Mouse (Mus musculus) right cerebral cortex, postnatal 14 days (tissue): ENCODE measurements around the gene Parvb.

ENCODE experiments used
- DNase-seq: peaks from one replicate; pipeline ENCODE4 v3.0.0; 2022

Parvb gene

DNA sequence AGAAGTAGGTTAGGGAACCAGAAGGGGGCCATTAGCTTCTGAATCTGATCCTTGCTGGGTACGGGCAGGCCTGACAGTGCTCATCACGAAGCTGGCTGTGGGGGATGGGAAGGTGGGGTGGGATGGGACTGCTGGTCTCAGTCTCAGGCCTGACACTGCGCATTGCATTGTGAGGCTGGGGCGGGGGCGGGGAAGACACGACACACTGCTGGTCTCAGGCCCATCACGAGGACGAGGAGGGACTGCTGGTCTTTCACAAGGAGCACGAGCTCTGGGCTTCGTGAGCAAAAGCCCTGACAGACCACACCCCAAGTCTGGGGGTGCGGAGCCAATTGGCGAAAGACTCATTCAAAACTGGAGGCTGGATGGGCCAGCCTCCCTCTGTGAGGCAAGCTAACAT, 93.9 kb downstream of the Parvb start:
- DNase-seq, result no peak

GRCm38 (mm10) chr15:84328870-84329269, 97.0 kb downstream of the Parvb start:
- DNase-seq, result no peak

DNA sequence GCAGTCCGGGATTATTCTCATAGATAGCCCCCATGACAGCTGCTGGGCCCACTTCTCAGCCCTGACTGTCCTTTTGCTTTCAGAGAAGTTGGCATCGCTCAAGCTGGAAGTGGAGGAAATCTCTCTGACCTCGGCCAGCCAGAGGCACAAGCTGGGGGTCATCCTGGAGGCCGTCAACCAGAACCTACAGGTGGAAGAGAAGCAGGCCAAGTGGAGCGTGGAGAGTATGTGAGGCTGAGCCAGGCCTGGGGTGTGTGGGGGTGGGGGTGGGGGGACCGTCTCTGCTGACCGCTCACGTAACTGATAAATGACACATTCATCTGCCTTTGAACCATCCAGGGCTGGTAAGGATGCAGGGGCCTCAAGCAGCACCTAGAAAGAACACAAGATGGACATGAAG, 98.1 kb downstream of the Parvb start:
- no peak for DNase-seq

DNA sequence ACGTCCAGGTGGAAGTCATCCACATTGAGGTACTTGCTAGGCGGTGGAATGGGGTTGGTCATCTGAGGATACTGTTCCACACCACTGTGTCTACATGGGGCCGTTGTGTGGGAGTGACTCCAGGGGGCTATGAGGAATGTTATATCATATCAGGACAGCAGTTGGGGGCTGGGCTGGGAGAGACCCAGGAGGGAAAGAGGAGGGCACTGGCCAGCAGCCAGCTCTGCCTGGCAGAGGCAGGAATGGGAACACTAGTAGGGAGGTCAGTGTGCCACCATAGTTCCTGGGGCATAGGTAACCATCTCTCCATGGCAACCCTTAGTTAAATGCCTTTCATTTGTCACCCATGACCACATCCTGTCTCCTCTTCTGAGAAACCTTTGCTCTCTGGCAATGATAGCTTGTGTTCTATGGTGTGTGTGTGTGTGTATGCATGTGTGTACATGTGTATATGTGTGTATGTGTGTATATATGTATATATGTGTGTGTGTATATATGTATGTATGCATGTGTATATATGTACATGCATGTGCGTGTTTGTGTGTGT, 99.3 kb downstream of the Parvb start:
- DNase-seq, result no peak

GRCm38 (mm10) chr15:84336281-84336817, 104.5 kb downstream of the Parvb start:
- DNase-seq, result no peak

DNA sequence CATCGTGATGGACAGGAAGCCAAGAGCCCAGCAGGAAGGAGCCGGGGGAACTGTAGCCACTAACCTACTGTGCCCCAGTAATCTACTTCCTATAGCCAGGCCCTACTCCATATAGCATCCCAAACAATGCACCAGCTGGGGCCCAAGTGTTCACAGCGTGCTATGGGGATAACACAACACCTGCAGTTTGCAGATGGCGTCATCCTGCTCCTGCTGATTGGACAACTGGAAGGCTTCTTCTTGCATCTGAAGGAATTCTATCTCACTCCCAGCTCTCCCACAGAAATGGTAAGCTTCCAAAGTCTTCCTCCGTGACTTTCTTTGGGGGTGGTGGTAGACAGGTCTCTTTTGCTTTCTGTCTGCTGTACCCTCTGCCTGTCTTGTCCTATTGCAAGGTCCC, 105.8 kb downstream of the Parvb start:
- no peak for DNase-seq

DNA sequence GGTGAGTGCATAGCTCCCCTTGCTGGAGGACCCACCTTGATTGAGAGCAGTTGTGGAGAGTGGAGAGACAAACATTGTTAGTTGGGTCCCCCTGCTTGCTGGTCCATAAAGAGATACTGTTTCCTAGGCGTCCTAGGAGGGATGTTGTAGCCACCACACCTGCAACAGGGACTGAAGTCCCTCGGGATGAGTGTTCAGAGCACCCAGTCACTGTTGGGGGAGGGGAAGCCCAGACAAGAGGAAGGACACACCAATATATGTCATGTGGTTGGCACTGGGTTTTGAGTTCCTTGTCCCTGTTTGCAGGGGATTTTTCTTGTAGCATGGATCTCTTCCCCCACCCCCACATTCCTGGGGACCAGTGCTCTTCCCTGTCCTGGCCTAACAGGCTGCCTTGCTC, 109.1 kb downstream of the Parvb start:
- no peak for DNase-seq

GRCm38 (mm10) chr15:84348769-84349168, 116.9 kb downstream of the Parvb start:
- no peak for DNase-seq

GRCm38 (mm10) chr15:84349915-84350738, 118.3 kb downstream of the Parvb start:
- DNase-seq, result no peak

DNA sequence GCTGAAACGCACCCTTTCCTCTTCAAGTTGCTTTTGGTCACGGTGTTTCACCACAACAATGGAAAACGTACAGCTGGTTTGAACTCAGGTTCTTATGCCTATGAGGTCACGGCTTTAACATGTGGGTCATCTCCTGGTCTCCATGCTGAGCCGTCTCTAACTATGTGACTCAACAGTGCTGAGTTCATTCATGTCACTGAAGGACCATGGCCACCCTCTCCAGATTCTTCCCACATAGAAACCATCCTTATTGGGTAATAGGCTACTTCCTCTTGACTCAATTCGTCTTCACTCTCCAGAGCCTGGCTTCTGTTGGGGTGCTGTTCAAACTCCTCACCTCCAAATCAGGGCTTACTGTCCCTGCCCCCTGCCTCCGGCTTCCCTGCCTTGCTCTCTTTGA, 119.5 kb downstream of the Parvb start:
- no peak for DNase-seq

DNA sequence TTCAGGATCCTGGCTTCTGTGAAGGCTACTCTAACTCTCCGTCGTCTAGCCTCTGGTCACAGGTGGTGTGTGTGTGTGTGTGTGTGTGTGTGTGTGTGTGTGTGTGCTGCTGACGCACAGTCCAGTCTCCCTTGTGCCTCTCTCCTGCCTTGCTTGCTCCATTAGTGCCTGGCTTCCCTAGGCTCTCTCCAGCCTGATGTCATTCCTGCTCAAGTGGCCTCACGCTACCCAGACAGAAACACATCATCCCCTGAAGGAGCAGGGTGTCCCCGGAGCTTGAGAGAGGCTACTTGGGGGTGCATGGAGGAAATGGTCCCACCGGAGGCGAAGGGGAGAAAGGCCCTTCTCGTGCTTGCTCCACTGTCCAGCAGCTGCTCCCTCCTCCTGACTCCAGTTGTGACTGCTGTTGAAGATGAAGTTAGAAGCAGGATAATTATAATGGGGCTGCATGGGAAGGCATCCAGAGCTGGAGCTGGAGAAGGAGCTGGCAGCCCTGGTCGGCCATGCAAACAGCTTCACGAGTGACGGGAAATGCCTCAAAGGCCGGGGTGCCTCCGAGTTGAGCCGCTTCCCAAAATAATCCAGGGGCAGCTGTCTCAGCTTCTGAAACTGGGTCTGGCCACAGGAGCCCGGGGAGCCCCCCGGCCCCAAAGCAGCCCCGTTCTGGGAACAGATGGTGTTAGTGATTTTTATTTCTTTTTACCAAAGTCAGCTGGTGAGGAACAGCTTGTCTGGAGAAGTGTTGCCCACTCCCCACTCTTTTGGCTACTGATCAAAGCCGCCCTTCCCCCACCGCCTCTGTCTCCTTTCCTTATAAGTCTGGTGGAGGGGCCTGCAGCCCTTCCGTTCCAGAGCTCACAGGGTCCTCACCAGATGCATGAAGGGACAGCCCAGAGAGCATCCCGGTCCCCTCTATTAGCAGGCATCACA, 120.3 kb downstream of the Parvb start:
- peak; percentile 85 for DNase-seq

- no peak for DNase-seq
Observed at GRCm38 (mm10) chr15:84355081-84355480, 123.2 kb downstream of the Parvb start.

DNA sequence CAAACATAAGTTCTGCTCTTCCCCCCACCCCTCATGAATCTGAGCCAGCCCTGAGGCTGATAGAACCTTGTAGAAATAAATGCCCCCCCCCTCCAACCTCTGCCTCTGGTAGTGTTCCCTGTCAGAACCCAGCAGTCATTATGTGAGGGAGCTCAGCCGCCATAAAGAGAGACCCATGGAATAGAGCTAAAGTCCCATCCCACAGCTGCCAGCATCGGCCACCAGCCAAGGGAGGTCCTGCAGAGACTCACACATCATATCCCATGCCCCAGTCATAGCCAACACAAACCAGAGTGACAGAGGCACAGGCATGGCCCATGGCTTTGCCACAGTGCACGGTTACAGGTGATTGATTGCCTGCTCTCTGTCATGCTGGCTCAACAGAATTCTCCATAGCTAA, 132.9 kb downstream of the Parvb start:
- DNase-seq, result no peak
